Mouse (Mus musculus) brain, embryonic 14.5 days (tissue): ENCODE results near the gene Actl11. TPM values are rescaled to one million over a fixed set of nuclear protein-coding genes. Genes with fewer than 3 reads are reported as not detected.

Experiments used
- DNase-seq: peaks from one replicate; pipeline ENCODE4 v3.0.0-alpha.2; 2011; ENCODE audit warnings: low read depth
- CTCF ChIP-seq: fragments of 200-500 bp; IDR thresholded peaks from 2 replicates; pipeline ENCODE4 v1.5.1; 2012; ENCODE audit warnings: inconsistent platforms, mild to moderate bottlenecking, moderate library complexity, borderline replicate concordance; ENCODE audit not compliant: insufficient read depth, insufficient read length; ENCODE audit errors: extremely low read depth
- POLR2A ChIP-seq: fragments of 200-500 bp; IDR thresholded peaks from 2 replicates; pipeline ENCODE4 v1.6.1; 2012; ENCODE audit warnings: mild to moderate bottlenecking, inconsistent platforms, borderline replicate concordance; ENCODE audit not compliant: poor library complexity, insufficient read depth, insufficient read length, severe bottlenecking; ENCODE audit errors: extremely low read depth
- polyA plus RNA-seq: library from polyadenylated mRNA; depleted of rRNA; stranded (reverse); fragments of >200 nt; gene quantifications from 2 replicates; pipeline ENCODE4 v1.2.3, GENCODE M21; 2012; rRNA removed

The Actl11 gene
- polyA plus RNA-seq, 1 experiment, result not detected

GRCm38 (mm10) chr9:107967437-107967836 is 39.2 kb downstream of the Actl11 start:
- no peak for TF ChIP-seq POLR2A
- DNase-seq, result no peak

- TF ChIP-seq POLR2A, result no peak
- no peak for TF ChIP-seq CTCF
- no peak for DNase-seq
Observed at GRCm38 (mm10) chr9:107968531-107968930, 40.3 kb downstream of the Actl11 start.

- TF ChIP-seq CTCF, result no peak
- TF ChIP-seq POLR2A, result no peak
- no peak for DNase-seq
Observed at GRCm38 (mm10) chr9:107970311-107970710, 42.0 kb downstream of the Actl11 start.

GRCm38 (mm10) chr9:107971690-107972541 is 43.6 kb downstream of the Actl11 start:
- DNase-seq, result no peak
- no peak for TF ChIP-seq CTCF
- no peak for TF ChIP-seq POLR2A

GRCm38 (mm10) chr9:107974491-107975171 is 46.4 kb downstream of the Actl11 start:
- DNase-seq, result no peak
- TF ChIP-seq POLR2A (no peak), CTCF (no peak)

GRCm38 (mm10) chr9:107975399-107976386 is 47.4 kb downstream of the Actl11 start, which contains the start of gene Uba7:
Gene Uba7 (plus strand): TSS chr9:107975505.
- DNase-seq, result no peak
- TF ChIP-seq CTCF (no peak), POLR2A (no peak)

- no peak for TF ChIP-seq POLR2A
- TF ChIP-seq CTCF, result no peak
- no peak for DNase-seq
Observed at GRCm38 (mm10) chr9:107978815-107979214, 50.5 kb downstream of the Actl11 start.

Other genes with a start within 250 kb of the Actl11 start
- 0.39 and 0.48 TPM in 2 replicates for gene Gnat1, start 248.8 kb upstream of the Actl11 start, polyA plus RNA-seq
- 163 and 176 TPM in 2 replicates for gene Sema3f, start 218.0 kb upstream of the Actl11 start, polyA plus RNA-seq
- gene Rbm5, start 157.5 kb upstream of the Actl11 start, polyA plus RNA-seq, result 183 and 228 TPM in 2 replicates
- 82.3 and 90.4 TPM in 2 replicates for gene Rbm6, start 55.2 kb upstream of the Actl11 start, polyA plus RNA-seq
- gene Mon1a, start 40.3 kb upstream of the Actl11 start, polyA plus RNA-seq, result 31.5 and 37.2 TPM in 2 replicates
- gene Mst1r, start 21.6 kb upstream of the Actl11 start, polyA plus RNA-seq, result 4.2 and 6.5 TPM in 2 replicates
- 40.3 and 70.1 TPM in 2 replicates for gene Camkv, start 7.2 kb downstream of the Actl11 start, polyA plus RNA-seq
- gene Traip, start 21.7 kb downstream of the Actl11 start, polyA plus RNA-seq, result 6.9 and 7.8 TPM in 2 replicates
- 4.3 and 5.8 TPM in 2 replicates for gene Uba7, start 47.0 kb downstream of the Actl11 start, polyA plus RNA-seq
- gene Gm20661, start 54.6 kb downstream of the Actl11 start, polyA plus RNA-seq, result 1.3 and 1.7 TPM in 2 replicates
- 13.3 and 14.6 TPM in 2 replicates for gene Inka1, start 57.4 kb downstream of the Actl11 start, polyA plus RNA-seq
- 6.1 and 6.7 TPM in 2 replicates for gene Cdhr4, start 64.0 kb downstream of the Actl11 start, polyA plus RNA-seq
- 2.3 and 4.5 TPM in 2 replicates for gene Gm20662, start 67.9 kb downstream of the Actl11 start, polyA plus RNA-seq
- 163 and 198 TPM in 2 replicates for gene Ip6k1, start 74.0 kb downstream of the Actl11 start, polyA plus RNA-seq
- gene Gmppb, start 120.8 kb downstream of the Actl11 start, polyA plus RNA-seq, result 15.7 and 16.8 TPM in 2 replicates
- 3.6 and 4.0 TPM in 2 replicates for gene Amigo3, start 124.7 kb downstream of the Actl11 start, polyA plus RNA-seq
- 0.08 and 0.10 TPM in 2 replicates for gene Mst1, start 152.0 kb downstream of the Actl11 start, polyA plus RNA-seq
- 93.3 and 93.5 TPM in 2 replicates for gene Rnf123, start 154.9 kb downstream of the Actl11 start, polyA plus RNA-seq
- 65.1 and 81.4 TPM in 2 replicates for gene Apeh, start 166.1 kb downstream of the Actl11 start, polyA plus RNA-seq